Mouse (Mus musculus) hindbrain, postnatal 0 days (tissue): ENCODE measurements around the gene 4933407L21Rik. TPM values are rescaled to one million over a fixed set of nuclear protein-coding genes. Genes with fewer than 3 reads are reported as not detected.

Experiments
- ATAC-seq: fragments of 200-750 bp; cut with Nextera tagmentation; 2 replicates; pipeline ENCODE4 v1.8.0; 2017; ENCODE audit warnings: mild to moderate bottlenecking, moderate TSS enrichment, moderate library complexity
- DNase-seq: peaks from one replicate; pipeline ENCODE4 v3.0.0-alpha.2; 2015; ENCODE audit warnings: low spot score
- H3K27ac ChIP-seq: fragments of 300-500 bp; sonication (generic); 2 replicates; pipeline ENCODE4 v1.5.1; 2014; ENCODE audit warnings: mild to moderate bottlenecking
- H3K27me3 ChIP-seq: fragments of 300-500 bp; sonication (generic); 2 replicates; pipeline ENCODE4 v1.6.1; 2014; ENCODE audit warnings: low read length, mixed read lengths; ENCODE audit not compliant: insufficient read depth
- H3K36me3 ChIP-seq: fragments of 300-500 bp; sonication (generic); 2 replicates; pipeline ENCODE4 v1.6.1; 2014; ENCODE audit warnings: low read length, mixed read lengths; ENCODE audit not compliant: insufficient read depth
- H3K4me1 ChIP-seq: fragments of 300-500 bp; sonication (generic); 2 replicates; pipeline ENCODE4 v1.6.1; 2014; ENCODE audit warnings: antibody characterized with exemption, low read length, mixed read lengths; ENCODE audit not compliant: insufficient read depth
- H3K4me2 ChIP-seq: fragments of 300-500 bp; sonication (generic); 2 replicates; pipeline ENCODE4 v1.6.1; 2014; ENCODE audit warnings: low read depth, mild to moderate bottlenecking, low read length, moderate library complexity, mixed read lengths
- H3K4me3 ChIP-seq: fragments of 300-500 bp; sonication (generic); 2 replicates; pipeline ENCODE4 v1.5.1; 2014; ENCODE audit warnings: low read length
- H3K9ac ChIP-seq: fragments of 300-500 bp; sonication (generic); replicated peaks from 2 replicates; pipeline ENCODE4 v1.6.1; 2014; ENCODE audit warnings: mild to moderate bottlenecking, low read length, moderate library complexity, mixed read lengths
- H3K9me3 ChIP-seq: fragments of 300-500 bp; sonication (generic); 2 replicates; pipeline ENCODE4 v1.6.1; 2016; ENCODE audit warnings: low read length, mixed read lengths
- CTCF ChIP-seq: IDR thresholded peaks from 2 replicates; pipeline ENCODE4 v1.5.1; 2016; ENCODE audit warnings: antibody characterized with exemption, control low read depth, low read depth
- WGBS: fragments of 180-500 bp; shearing (Covaris S2); extraction: QIAGEN DNeasy Blood & Tissue Kit; methylation state at CpG from one replicate; pipeline ENCODE4 v1.1.7; 2014; 5-methylcytosine and 5-hydroxymethylcytosine counted together
- polyA plus RNA-seq: library from polyadenylated mRNA; unstranded; fragments of >200 nt; fragmentation: Nextera tagmentation; extraction: Ambion mirVana; gene quantifications from 2 replicates; pipeline ENCODE4 v1.2.1, GENCODE M21; 2015
- total RNA-seq: library from RNA; depleted of rRNA; stranded (reverse); fragments of >200 nt; gene quantifications from 2 replicates; pipeline ENCODE4 v1.2.3, GENCODE M21; 2014

The 4933407L21Rik gene
- total and polyA plus RNA-seq, 2 experiments from 2014 or later = 12.3 to 18.8 TPM

DNA sequence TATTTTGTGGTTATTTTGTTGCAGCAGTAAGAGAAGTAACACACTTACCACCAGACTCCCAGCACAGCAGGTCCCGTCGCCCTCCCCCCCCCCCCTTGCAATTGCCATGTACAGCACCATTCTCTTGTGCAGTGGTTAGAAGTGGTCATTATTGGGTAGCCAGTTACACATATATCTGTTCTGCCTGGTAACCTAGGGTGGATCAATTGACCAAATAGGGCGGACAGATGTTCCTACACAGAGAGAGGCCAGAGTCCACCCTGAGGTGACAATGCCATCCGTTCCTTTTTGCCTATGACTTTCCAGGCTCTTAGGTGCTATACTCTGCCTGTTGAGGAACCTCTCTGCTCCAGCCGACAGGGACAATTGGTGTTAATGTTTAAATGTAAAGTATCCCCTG lies 3.1 kb upstream of the 4933407L21Rik start:
- Histone ChIP-seq H3K36me3 (no peaks in the 10 kb centered on the region), H3K27me3 (no peaks in the 10 kb centered on the region; the same call in 1 of the 2 replicates), H3K9ac (no peak overlapping the region), H3K4me2 (no peak overlapping the region), H3K4me1 (peaks cover 32% of the 10 kb centered on the region), H3K4me3 (no peak overlapping the region), H3K9me3 (no peaks in the 10 kb centered on the region), H3K27ac (no peak overlapping the region)
- WGBS = 76% methylated on average over 5 of the region's 5 CpGs
- DNase-seq (no peak), ATAC-seq (no peak)
- TF ChIP-seq CTCF = no peak

DNA sequence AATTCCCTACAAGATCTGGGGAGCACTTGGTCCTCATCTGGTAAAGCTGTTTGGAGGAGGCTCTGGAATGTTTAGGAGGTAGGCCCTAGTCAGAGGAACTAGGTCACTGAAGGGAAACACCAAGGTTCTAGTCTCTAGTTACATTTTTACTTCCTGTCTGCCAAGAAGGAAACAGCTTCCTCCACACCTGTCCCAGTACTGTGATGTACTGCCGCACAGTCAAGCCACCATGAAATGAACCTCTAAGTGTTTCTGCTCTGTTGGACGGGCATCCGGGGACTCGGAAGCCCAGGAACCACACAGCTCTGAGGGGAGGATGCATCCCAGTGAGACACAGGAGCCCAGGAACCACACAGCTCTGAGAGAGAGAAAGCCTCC lies 394 bp downstream of the 4933407L21Rik start:
- 24% methylated on average over 4 of the region's 4 CpGs for WGBS
- Histone ChIP-seq H3K4me2 (no peak overlapping the region), H3K9ac (no peak overlapping the region)

DNA sequence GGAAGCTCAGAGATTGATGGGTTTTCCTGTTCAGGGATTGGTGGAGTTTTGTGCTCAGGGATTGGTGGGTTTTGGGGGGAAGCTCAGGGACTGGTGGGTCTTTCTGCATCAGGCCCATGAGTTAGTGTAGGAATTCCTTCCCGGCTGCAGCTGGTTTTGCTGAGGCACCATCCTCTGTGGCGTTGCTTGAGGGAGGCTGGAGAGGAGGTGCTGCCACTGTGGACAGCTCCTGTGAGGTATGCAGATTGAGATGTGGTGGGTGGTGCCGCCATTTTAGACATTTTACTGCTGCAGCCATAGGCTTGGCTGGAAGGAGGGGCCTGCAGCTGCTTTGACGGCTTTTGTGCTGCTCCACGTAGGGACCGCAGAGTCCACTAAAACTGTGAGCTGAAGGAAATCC lies 1.1 kb downstream of the 4933407L21Rik start:
- no peaks in the 10 kb centered on the region for H3K36me3 ChIP-seq
- H3K27me3 ChIP-seq = no peaks in the 10 kb centered on the region; the same call in 1 of the 2 replicates
- ATAC-seq (no peak), DNase-seq (no peak)
- no peak overlapping the region for H3K4me2 ChIP-seq
- peak overlapping the region; percentile 81 for H3K27ac ChIP-seq
- peaks cover 33% of the 10 kb centered on the region for H3K4me1 ChIP-seq
- no peak overlapping the region for H3K4me3 ChIP-seq
- H3K9ac ChIP-seq = no peak overlapping the region
- no peaks in the 10 kb centered on the region for H3K9me3 ChIP-seq
- TF ChIP-seq CTCF = no peak
- 88% methylated on average over 6 of the region's 6 CpGs for WGBS

More for the DNA sequence above, 394 bp downstream of the 4933407L21Rik start:
- Histone ChIP-seq H3K4me3 (no peak overlapping the region), H3K27me3 (no peaks in the 10 kb centered on the region; the same call in 1 of the 2 replicates), H3K4me1 (peaks cover 27% of the 10 kb centered on the region), H3K36me3 (no peaks in the 10 kb centered on the region), H3K9me3 (no peaks in the 10 kb centered on the region), H3K27ac (peak overlapping the region; percentile 81)
- ATAC-seq (no peak), DNase-seq (no peak)
- TF ChIP-seq CTCF = no peak

DNA sequence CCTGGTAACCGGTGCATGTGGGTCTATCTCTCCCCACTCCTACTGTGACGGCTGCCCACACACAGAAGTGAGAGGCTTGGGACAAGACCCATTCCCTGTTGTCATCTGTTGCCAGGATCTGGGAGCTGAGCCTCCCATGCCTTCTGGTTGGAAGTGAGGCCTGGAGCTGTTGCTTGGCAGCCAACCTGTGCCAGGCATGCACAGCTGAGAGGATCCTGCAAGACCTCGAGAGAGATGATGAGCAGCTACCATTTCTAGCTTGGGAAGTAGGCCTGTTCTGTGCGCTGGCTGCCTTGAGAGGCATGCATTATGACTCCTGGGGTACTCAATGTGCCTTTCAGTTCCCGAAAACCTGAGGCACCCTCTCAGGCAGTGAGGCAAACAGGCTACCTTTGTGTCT lies 2.9 kb downstream of the 4933407L21Rik start:
- Histone ChIP-seq H3K9ac (no peak overlapping the region), H3K27me3 (no peaks in the 10 kb centered on the region; the same call in 1 of the 2 replicates), H3K4me2 (no peak overlapping the region), H3K9me3 (no peaks in the 10 kb centered on the region), H3K36me3 (no peaks in the 10 kb centered on the region), H3K27ac (peak overlapping the region; percentile 9; the same call in 1 of the 2 replicates), H3K4me1 (peaks cover 39% of the 10 kb centered on the region), H3K4me3 (no peak overlapping the region)
- 53% methylated on average over 5 of the region's 5 CpGs for WGBS
- no peak for TF ChIP-seq CTCF
- DNase-seq (peak; percentile 51), ATAC-seq (no peak)

DNA sequence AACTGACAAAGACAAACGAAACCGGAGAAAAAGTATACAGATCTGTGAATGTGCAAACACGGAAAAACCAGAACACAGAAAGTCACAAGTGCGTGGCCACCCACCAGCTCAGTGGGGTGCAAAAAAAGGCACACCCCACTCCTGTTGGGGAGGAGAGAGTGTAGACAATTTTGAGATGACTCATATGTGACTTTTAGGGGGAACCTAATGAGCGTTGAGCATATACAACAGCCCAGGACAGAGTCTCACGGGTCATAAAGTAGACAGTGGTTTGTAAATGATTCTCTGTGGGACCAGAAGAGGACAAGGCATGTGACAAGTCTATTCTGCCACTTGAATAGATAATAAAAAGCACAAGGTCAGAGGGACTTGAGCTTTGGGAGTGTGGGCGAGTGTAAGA lies 4.9 kb downstream of the 4933407L21Rik start:
- Histone ChIP-seq H3K9me3 (no peaks in the 10 kb centered on the region), H3K4me3 (no peak overlapping the region), H3K27ac (peak overlapping the region; percentile 64; the same call in 1 of the 2 replicates), H3K4me2 (peak overlapping the region; percentile 28; the same call in 1 of the 2 replicates), H3K4me1 (peaks cover 30% of the 10 kb centered on the region), H3K9ac (peak overlapping the region; percentile 35), H3K36me3 (no peaks in the 10 kb centered on the region), H3K27me3 (no peaks in the 10 kb centered on the region)
- DNase-seq (no peak), ATAC-seq (no peak; the same call in 1 of the 2 replicates)
- 18% methylated on average over 7 of the region's 7 CpGs for WGBS
- no peak for TF ChIP-seq CTCF

DNA sequence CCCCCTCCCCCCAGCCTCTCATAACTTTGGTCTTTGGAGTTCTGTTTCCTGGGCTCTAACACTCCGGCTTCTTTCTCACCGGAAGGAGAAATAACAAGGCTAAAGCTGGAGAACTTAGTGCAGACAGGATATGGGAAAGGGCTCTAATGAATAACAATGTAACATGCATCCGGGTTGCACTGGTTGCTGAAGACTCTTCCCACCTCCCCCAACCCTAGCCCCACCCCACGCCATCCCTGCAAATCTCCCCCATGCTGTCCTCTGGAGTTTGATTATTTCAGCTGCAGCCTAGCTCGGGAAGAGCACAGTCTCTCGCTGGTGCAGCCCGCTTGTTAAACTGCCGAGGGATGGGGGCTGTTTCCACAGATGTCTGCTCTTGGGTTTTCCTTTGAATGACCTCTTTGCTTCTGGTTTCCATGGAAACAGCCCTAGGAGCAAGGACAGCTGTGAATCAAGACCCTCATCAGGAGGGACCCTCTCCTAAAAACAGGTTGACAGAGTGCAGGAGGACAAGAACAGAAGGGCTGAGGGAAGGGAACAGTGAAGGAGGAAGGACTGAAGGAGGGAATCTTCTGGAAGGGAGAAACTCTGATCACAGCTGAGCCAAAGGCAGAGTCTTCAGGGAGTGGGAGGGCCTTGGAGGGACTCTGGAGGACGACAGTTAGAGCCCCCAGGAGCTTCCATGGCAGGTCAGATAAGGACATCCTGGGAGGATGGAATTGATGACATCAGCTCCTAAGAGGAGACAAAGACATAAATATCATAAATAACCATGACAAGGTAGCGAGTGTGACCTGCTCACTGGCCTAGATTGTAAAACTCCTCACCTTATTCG lies 5.6 kb downstream of the 4933407L21Rik start:
- 14% methylated on average over 11 of the region's 11 CpGs for WGBS

DNA sequence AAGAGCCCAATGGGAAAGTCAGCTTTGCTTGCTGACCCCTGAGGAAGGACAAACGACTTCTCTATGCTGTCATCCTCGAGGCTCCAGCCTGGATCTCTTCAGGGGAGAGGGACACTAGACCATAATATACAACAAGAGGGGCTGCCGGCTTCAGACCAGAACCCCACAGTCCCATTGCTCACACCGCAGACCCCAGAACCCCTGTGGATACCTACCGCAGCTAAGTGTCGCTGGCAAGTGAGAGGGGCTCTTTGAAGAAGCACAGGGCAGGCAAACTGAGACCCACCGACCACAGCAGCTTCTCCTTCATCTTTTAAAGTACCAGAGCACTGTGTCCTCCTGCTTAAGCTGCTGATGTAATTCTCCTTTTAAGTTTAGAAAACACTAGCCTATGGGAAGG lies 6.3 kb downstream of the 4933407L21Rik start:
- Histone ChIP-seq H3K9ac (no peak overlapping the region), H3K4me3 (no peak overlapping the region), H3K36me3 (no peaks in the 10 kb centered on the region), H3K4me2 (no peak overlapping the region), H3K9me3 (no peaks in the 10 kb centered on the region), H3K27ac (no peak overlapping the region), H3K4me1 (peaks cover 22% of the 10 kb centered on the region), H3K27me3 (no peaks in the 10 kb centered on the region)
- no peak for TF ChIP-seq CTCF
- no peak for ATAC-seq
- 15% methylated on average over 7 of the region's 7 CpGs for WGBS
- DNase-seq = no peak

More for the DNA sequence above, 5.6 kb downstream of the 4933407L21Rik start:
- peak overlapping the region; percentile 35 for H3K9ac ChIP-seq
- peak overlapping the region; percentile 28; the same call in 1 of the 2 replicates for H3K4me2 ChIP-seq
- no peaks in the 10 kb centered on the region for H3K27me3 ChIP-seq
- peak overlapping the region; percentile 64; the same call in 1 of the 2 replicates for H3K27ac ChIP-seq
- H3K9me3 ChIP-seq = no peaks in the 10 kb centered on the region
- ATAC-seq (peak; percentile 43), DNase-seq (peak; percentile 45)
- H3K4me3 ChIP-seq = no peak overlapping the region
- H3K4me1 ChIP-seq = peaks cover 25% of the 10 kb centered on the region
- no peaks in the 10 kb centered on the region for H3K36me3 ChIP-seq
- TF ChIP-seq CTCF = no peak
